Mouse (Mus musculus) megakaryocyte-erythroid progenitor cell, adult 5-6 weeks (primary cell): ENCODE measurements around the gene Fam43a. TPM values are rescaled to one million over a fixed set of nuclear protein-coding genes. Genes with fewer than 3 reads are reported as not detected.
A peak's percentile ranks its signal among the peaks of the same experiment; 100 is the strongest.

Experiments
- ATAC-seq: replicated peaks from 2 replicates; pipeline ENCODE4 v1.8.0; 2016; ENCODE audit warnings: mild to moderate bottlenecking, inconsistent platforms; ENCODE audit not compliant: severe bottlenecking, poor library complexity, low FRiP score, low TSS enrichment
- total RNA-seq, 2 experiments: library from RNA; stranded (forward) in 1 of 2; stranded (reverse) in 1 of 2; fragments of 200-1000, 215-1000 nt in 1 of 2; fragments of >200 nt in 1 of 2; fragmentation: Nextera tagmentation in 1 of 2; gene quantifications; 2 replicates each; pipeline ENCODE4 v1.2.3; 2014 to 2017

Gene Fam43a
- total RNA-seq (2014; fragmentation: Nextera tagmentation) (0.82 and 2.4 TPM in 2 replicates), total RNA-seq (2017) (0.75 and 2.4 TPM in 2 replicates)

DNA sequence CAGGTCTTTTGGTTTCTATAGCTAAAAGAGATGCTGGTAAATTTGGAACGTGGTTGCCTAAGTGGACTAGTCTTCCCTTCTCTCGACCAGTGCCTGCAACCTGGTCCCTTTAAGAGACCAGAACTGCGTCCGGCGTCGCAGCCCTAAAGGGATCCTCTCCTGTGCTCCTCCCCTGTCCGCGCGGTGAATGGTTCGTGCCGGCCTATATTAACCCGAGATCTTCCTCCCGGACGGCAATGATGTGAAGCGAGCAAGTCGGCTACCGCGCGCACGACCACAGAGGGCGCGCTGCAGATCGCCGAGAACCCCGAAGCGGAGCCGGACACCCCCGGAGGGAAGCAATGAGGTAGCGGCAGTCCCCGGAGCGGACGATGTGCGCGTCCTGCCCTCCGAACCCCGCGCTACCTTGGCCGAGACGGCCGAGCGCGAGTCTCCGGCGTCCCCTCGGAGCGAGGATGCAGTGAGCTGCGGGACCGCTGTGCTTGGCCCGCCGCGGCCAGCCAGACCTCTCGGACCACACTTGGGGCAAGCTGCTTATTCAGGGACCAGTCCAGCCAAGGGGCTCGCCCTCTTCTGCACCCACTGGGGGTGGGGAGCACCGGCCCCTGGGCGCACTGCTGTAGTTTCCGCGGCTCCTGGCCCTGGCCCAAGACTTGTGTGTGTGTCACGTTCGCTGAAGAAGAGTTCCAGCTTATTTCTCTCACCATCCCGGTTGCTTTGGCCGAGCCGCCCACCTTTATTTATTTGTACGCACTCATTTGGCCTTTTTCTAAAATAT, at the start of gene Fam43a:
Gene Fam43a (plus strand): TSS at position 233 of the 778 bp plus-strand sequence.
- ATAC-seq, result peak; percentile 76

- peak; percentile 83 for ATAC-seq
Observed at GRCm38 (mm10) chr16:30549966-30550747, 49.4 kb upstream of the Fam43a start.

GRCm38 (mm10) chr16:30550748-30551192, 48.8 kb upstream of the Fam43a start, which contains the start of gene Tmem44:
Gene Tmem44 (minus strand): TSS chr16:30550842.
- no peak for ATAC-seq

- no peak for ATAC-seq
Observed at GRCm38 (mm10) chr16:30552621-30553338, 46.7 kb upstream of the Fam43a start.

GRCm38 (mm10) chr16:30554109-30554508, 45.4 kb upstream of the Fam43a start:
- ATAC-seq, result no peak

DNA sequence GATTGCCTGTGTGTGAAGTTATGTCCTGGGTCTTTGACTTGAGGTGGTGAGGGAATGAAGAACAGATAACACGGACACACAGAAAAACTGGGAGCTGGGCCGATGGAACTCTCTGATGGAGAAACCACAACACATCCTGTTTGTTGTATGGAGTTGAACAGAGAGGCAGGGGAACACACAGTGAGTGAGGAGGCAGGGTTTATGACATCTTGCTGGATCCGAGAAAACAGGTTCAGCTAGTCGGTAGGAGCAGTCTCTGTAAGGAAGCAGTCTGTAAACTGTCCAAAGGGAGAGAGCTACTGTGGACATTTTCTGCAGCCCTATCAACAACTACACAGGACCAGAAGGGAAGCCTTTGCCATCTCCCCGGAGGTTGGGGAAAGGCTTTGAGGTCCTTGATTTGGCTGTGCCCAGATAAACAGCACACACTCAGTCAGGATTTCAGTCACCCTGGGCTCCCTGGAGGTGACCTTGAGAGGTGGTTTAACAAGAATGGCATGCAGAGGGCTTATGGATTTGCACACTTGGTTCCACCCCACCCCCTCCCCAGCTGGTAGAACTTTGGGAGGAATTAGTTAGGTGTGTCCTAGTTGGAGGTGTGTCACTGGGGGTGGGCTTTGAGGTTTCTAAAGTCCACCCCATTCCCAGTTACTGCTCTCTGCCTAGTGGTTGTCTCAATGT, 40.1 kb upstream of the Fam43a start:
- no peak for ATAC-seq

DNA sequence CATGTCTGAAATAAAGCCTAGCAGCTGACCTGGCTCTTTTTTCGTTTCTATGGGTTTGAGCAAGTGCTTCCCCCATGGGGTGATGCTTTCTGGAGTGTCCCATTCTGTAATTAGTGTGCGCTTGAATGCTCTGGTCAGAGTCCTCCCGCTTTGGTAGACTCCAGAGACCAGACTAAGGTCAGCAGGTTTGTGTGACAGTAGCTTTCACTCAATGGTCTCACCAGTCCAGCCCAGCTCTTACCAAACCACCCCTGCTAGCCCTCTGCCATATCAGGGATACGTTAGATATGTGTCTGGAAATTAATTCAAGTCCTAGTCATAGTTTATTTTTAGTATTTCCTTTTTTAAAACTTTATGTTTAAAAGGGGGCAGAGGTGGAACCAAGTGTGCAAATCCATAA, 38.9 kb upstream of the Fam43a start:
- no peak for ATAC-seq

DNA sequence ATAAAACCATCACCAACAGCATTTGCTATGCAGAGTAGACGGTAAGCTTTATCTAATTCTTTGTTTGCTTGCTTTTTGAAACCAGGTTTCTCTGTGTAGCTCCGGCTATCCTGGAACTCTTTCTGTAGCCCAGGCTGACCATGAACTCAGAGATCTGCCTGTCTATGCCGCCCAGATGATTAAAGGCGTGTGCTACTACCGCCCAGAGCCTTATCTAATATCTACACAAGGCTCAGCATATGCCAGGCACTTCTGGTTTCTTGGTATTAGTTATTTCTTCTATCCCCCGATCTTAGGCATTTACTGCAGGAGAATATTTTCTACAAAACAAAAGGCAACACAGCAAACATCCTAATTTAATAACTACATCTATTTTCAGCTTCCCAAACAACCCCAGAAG, 33.9 kb upstream of the Fam43a start:
- peak; percentile 75 for ATAC-seq

DNA sequence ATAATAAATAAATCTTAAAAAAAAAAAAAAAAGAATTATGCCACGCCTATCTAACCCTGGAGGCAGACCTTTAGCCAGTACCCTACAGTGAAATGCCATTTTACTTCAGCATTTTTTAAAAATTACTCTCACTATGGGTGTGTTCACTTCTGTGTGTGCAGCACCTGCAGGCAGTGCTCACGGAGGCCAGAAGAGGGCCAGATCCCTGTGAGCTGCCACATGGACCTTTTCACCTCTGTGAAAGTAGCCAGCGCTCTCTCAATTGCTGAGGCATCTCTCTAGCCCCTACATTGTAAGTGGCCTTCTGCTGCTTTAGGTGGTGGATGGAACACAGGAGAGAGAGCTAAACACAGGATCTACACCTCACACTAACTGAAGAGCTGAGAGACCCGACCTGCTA, 29.4 kb upstream of the Fam43a start:
- 0 out of 2 replicates have a peak, but pooled peaks have one; percentile 40 for ATAC-seq

DNA sequence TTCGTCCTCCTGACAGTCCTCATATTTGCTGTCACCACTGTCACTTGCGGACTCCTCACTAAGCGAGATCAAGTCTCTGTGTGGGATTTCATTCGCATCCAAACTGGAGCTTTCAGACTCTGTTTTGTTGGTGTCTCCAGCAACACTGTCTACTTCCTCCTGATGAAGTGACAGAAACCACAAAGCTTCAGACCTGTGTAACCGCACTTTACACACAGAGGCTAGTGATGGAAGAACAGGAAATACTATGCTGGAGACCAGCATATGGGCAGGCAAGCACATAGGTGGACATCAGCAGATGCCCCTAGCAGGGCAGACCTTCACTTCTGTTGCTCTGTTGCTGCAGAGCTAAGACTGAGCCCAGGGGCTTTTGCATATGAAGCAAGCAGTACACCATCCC, 28.1 kb upstream of the Fam43a start:
- no peak for ATAC-seq

GRCm38 (mm10) chr16:30572239-30572638, 27.3 kb upstream of the Fam43a start:
- ATAC-seq, result no peak

GRCm38 (mm10) chr16:30575815-30576214, 23.7 kb upstream of the Fam43a start:
- ATAC-seq, result no peak

- ATAC-seq, result no peak
Observed at GRCm38 (mm10) chr16:30576392-30576791, 23.1 kb upstream of the Fam43a start.

DNA sequence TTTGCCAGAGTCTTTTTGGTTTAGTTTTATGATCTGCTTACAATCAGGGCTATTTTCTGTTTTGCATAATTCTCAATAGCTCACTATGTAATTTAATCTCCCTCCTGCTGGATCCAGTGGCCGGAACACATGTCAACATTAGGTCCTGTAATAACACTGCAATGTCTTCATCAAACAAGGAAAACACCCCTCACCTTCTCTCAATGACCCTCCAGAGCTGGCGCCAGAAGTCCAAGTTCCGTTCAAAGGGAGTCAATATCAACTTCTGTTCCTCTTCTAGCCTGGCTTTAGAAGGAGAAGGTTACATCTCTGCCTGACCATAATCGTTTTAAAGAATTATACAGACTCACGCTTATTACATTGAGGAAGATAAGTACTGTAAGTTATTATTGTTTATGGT, 18.8 kb upstream of the Fam43a start:
- ATAC-seq, result no peak

DNA sequence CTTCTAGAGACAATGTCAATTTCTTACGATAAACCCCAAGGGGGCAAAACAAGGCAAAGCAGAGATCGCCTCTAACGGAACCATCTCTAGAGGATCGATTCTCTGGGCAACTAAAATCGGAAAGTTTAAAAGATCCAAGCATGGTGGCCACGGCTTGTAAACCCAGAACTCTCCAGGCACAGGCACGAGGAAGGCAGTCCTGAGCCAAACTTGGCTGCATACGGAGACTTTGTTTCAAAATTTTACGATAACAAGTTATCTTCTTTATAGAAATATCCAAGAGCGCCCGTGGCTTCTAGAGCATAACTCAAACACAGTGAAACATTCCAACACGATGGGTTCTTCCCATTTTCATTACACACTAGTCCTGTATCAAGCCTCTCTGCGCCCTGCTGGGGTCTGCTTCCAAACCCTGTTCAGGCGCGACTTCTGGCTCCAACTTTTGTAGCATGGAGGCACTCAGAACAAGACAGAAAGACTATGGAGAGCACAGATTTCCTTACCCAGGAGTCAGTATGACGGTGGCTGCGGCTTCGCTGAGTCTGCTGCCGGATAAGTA, 12.5 kb upstream of the Fam43a start:
- ATAC-seq, result no peak

GRCm38 (mm10) chr16:30587494-30588327, 11.8 kb upstream of the Fam43a start, which contains the start of gene Lsg1:
Gene Lsg1 (minus strand): TSS chr16:30587592.
- peak; percentile 97 for ATAC-seq

- ATAC-seq, result no peak
Observed at GRCm38 (mm10) chr16:30590264-30591209, 9.0 kb upstream of the Fam43a start.
